In genomic region chr17:53659738-53660137, GRCm38 (mm10) we compare ENCODE assay signal across 11 mouse cellular contexts. TPM values are rescaled to one million over a fixed set of nuclear protein-coding genes. Genes with fewer than 3 reads are reported as not detected.
DNase-seq lines count a peak whose midpoint lies in the region; ATAC-seq and TF ChIP-seq lines count a peak whose summit lies in the region.
"Had no signal": no experiment of that assay in that cellular context is flagged by ENCODE, and none has a peak within 500 bp of the region (broad histone marks: within the 10 kb centered on the region; RNA-seq: fewer than 3 reads in every experiment).

No protein-coding gene starts in this region.

- H3K36me3 ChIP-seq in hindbrain, embryonic 14.5 days (replicated peaks; ENCODE audit: control insufficient read depth, insufficient read depth) = peaks cover 47% of the 10 kb centered on the region
- peaks cover 28% of the 10 kb centered on the region for H3K36me3 ChIP-seq in hindbrain, embryonic 10.5 days
- H3K36me3 ChIP-seq in stomach, postnatal 0 days (ENCODE audit: control insufficient read depth, insufficient read depth, low read length) = no peaks in the 10 kb centered on the region

- H3K9ac ChIP-seq in hindbrain, embryonic 14.5 days = no peak overlapping the region
- no peak overlapping the region for H3K9ac ChIP-seq in stomach, postnatal 0 days (ENCODE audit: low read length)
- H3K9ac ChIP-seq: liver, embryonic 15.5 days had no signal

- H3K27me3 ChIP-seq in hindbrain, embryonic 14.5 days (ENCODE audit: control insufficient read depth, insufficient read depth, low read length) = no peaks in the 10 kb centered on the region
- H3K27me3 ChIP-seq in hindbrain, embryonic 10.5 days (ENCODE audit: insufficient read depth, poor library complexity, severe bottlenecking) = no peaks in the 10 kb centered on the region
- H3K27me3 ChIP-seq in stomach, postnatal 0 days (ENCODE audit: control insufficient read depth, insufficient read depth, low read length) = no peaks in the 10 kb centered on the region
- H3K27me3 ChIP-seq: liver, embryonic 15.5 days had no signal

- no peak for TF ChIP-seq EP300 in stomach, postnatal 0 days (optimal IDR thresholded peaks at IDR 0.05)

- 46% methylated on average over 4 of the region's 4 CpGs for WGBS in hindbrain, embryonic 14.5 days
- WGBS in hindbrain, embryonic 10.5 days = 84% methylated on average over 4 of the region's 4 CpGs
- WGBS in stomach, postnatal 0 days = 74% methylated on average over 4 of the region's 4 CpGs

- peak; percentile 82 for ATAC-seq in hindbrain, embryonic 14.5 days (ENCODE audit: low FRiP score)
- ATAC-seq in stomach, postnatal 0 days (ENCODE audit: low FRiP score, low TSS enrichment) = no peak

- no peaks in the 10 kb centered on the region for H3K4me1 ChIP-seq in hindbrain, embryonic 14.5 days (replicated peaks; ENCODE audit: control insufficient read depth, insufficient read depth, low read length)
- H3K4me1 ChIP-seq in hindbrain, embryonic 10.5 days (replicated peaks) = no peaks in the 10 kb centered on the region
- no peaks in the 10 kb centered on the region for H3K4me1 ChIP-seq in stomach, postnatal 0 days (replicated peaks; ENCODE audit: control insufficient read depth, insufficient read depth)
- H3K4me1 ChIP-seq: liver, embryonic 15.5 days had no signal

- no peak overlapping the region for H3K4me3 ChIP-seq in hindbrain, embryonic 14.5 days (replicated peaks; ENCODE audit: low read length)
- H3K4me3 ChIP-seq in hindbrain, embryonic 10.5 days = no peak overlapping the region
- H3K4me3 ChIP-seq in stomach, postnatal 0 days (ENCODE audit: low read depth, low read length) = no peak overlapping the region
- H3K4me3 ChIP-seq: liver, embryonic 15.5 days had no signal

- no peaks in the 10 kb centered on the region for H3K9me3 ChIP-seq in hindbrain, embryonic 14.5 days (ENCODE audit: control insufficient read depth, low read length)
- H3K9me3 ChIP-seq in hindbrain, embryonic 10.5 days = no peaks in the 10 kb centered on the region
- no peaks in the 10 kb centered on the region for H3K9me3 ChIP-seq in stomach, postnatal 0 days (ENCODE audit: control insufficient read depth, low read length)
- H3K9me3 ChIP-seq: liver, embryonic 15.5 days had no signal

- TF ChIP-seq CTCF in stomach, postnatal 0 days (IDR thresholded peaks at IDR 0.05; ENCODE audit: low read depth) = no peak

- H3K4me2 ChIP-seq in hindbrain, embryonic 14.5 days (replicated peaks) = no peak overlapping the region
- no peak overlapping the region for H3K4me2 ChIP-seq in stomach, postnatal 0 days (replicated peaks; ENCODE audit: low read depth)
- H3K4me2 ChIP-seq: liver, embryonic 15.5 days had no signal

- peak; percentile 50 for DNase-seq in adrenal gland, postnatal 10 days
- DNase-seq in adrenal gland, postnatal 4 days (ENCODE audit: low spot score in 2 of 2) = no peak
- peak; percentile 63 for DNase-seq in hindbrain, embryonic 14.5 days (ENCODE audit: low spot score)
- DNase-seq in hindbrain, embryonic 10.5 days (ENCODE audit: low spot score) = no peak
- peak; percentile 43 to 46 for DNase-seq in cerebellum, postnatal 14 days
- DNase-seq in left cerebral cortex, postnatal 25 days (ENCODE audit: low spot score in 2 of 2) = peak; percentile 34 to 43
- no peak for DNase-seq in urinary bladder, adult 18-20 months (ENCODE audit: low spot score in 2 of 2)
- DNase-seq in stomach, postnatal 0 days (ENCODE audit: low spot score) = no peak
- DNase-seq: heart, adult 18-20 months; kidney, adult 9 months had no signal

- no peak overlapping the region for H3K27ac ChIP-seq in hindbrain, embryonic 14.5 days
- H3K27ac ChIP-seq in hindbrain, embryonic 10.5 days = no peak overlapping the region
- H3K27ac ChIP-seq in stomach, postnatal 0 days (replicated peaks) = no peak overlapping the region
- H3K27ac ChIP-seq: liver, embryonic 15.5 days had no signal

- intact Hi-C loops in left cerebral cortex, postnatal 25 days (cut with DNase I) = loop anchor here (5.0 kb wide), 2 partner anchors 92 to 173 kb away; partner anchors contain the start of gene Kat2b

RNA-seq across cellular contexts. Expression of gene Sgo1, which starts 29.4 kb away (rescaled TPM):
- total RNA-seq in adrenal gland, postnatal 10 days (2021) = 1 to 10 TPM; 4.6 to 4.9 TPM
- total RNA-seq in adrenal gland, postnatal 4 days (2021) = 1 to 10 TPM; 7.6 to 7.8 TPM
- polyA plus RNA-seq in hindbrain, embryonic 14.5 days (2014; fragmentation: Nextera tagmentation; extraction: Ambion mirVana) = 4.4 and 5.4 TPM in 2 replicates
- polyA plus RNA-seq in hindbrain, embryonic 10.5 days (2016; fragmentation: Nextera tagmentation; extraction: Ambion mirVana) = 36.3 and 47.8 TPM in 2 replicates
- total RNA-seq in left cerebral cortex, postnatal 25 days (2021) = under 1 TPM; 0.14 to 0.44 TPM
- polyA plus RNA-seq in stomach, postnatal 0 days (2015; fragmentation: Nextera tagmentation; extraction: Ambion mirVana) = 10.3 and 14.0 TPM in 2 replicates

Comparison
In these comparisons a context has a peak if more than half of its experiments do, and no peak if none do; other contexts are left out.
1. DNase-seq: peak in adrenal gland, postnatal 10 days (single experiment), hindbrain, embryonic 14.5 days (single experiment), cerebellum, postnatal 14 days (2 of 2) and left cerebral cortex, postnatal 25 days (2 of 2); none in adrenal gland, postnatal 4 days (0 of 2), hindbrain, embryonic 10.5 days (single experiment), urinary bladder, adult 18-20 months (0 of 2) and stomach, postnatal 0 days (single experiment).